Mouse (Mus musculus) adrenal gland, adult 18-20 months (tissue): ENCODE data around the gene Golph3. TPM values are rescaled to one million over a fixed set of nuclear protein-coding genes. Genes with fewer than 3 reads are reported as not detected.

Source experiments
- DNase-seq, 2 experiments: peaks; one replicate each; pipeline ENCODE4 v3.0.0; 2021 to 2022; ENCODE audit warnings: low spot score in 2 of 2
- long read RNA-seq, 2 experiments: library from polyadenylated mRNA; stranded (forward); transcript quantifications; one replicate each; pipeline ENCODE4 v2.0.0; 2021
- total RNA-seq, 2 experiments: library from RNA; stranded (reverse); gene quantifications; 1 replicate in 1 of 2; 2 replicates in 1 of 2; pipeline ENCODE4 v1.2.3; 2021

Golph3 gene
- 100 to 1,000 TPM; 131 to 161 TPM for total RNA-seq
- long read RNA-seq, experiment 1, transcript Golph3-201 (4 exons, 2,652 nt): major isoform, 55 of 68 reads
- long read RNA-seq, experiment 1, partial matches to known transcripts: 6 of 68 reads
- long read RNA-seq, experiment 1, other reads (novel, unspliced or antisense): 5 of 68 reads
- long read RNA-seq, experiment 2, transcript Golph3-201 (4 exons, 2,652 nt): major isoform, 32 of 53 reads
- long read RNA-seq, experiment 2, partial matches to known transcripts: 16 of 53 reads
- long read RNA-seq, experiment 2, other reads (novel, unspliced or antisense): 1 of 53 reads

- DNase-seq: peak; percentile 98 to 99
These were observed at the start of gene Golph3 for GRCm38 (mm10) chr15:12321091-12321787. Gene Golph3, plus strand, starts transcription at chr15:12321450.

- DNase-seq: no peak
These were observed 47.8 kb upstream of the Golph3 start for GRCm38 (mm10) chr15:12273325-12274052.

DNA sequence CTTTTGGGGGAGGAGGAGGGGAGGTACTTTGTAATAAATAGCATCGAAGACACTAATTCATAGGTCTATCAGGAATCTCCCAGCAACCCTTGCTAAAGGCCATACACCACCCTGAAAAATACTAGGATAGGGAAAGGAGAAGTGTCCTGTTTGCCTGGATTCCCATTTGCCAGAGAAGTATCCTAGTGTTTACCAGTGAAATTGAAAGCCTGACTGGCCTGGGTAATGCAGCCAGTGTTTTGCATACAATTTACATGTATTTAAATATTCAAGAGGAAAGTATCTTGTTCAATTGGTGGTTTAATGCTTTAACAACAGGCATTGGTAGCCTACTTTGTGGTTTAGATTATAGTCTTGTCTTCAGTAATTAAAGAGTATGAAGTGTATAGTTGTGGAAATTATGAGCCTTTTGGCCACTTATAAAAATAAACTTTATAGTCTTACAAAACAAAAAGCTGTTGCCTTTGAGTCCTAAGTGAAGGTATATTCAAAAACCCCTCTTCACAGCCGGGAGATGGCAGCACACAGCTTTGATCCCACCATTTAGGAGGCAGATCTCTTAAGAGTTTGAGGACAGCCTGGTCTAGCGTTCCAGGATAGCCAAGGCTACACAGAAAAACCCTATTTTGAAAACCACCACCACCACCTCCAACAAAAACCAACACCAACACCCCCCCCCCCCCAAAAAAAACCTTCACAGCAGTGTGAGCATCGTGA, 47.0 kb upstream of the Golph3 start:
- no peak for DNase-seq

- DNase-seq: no peak
These were observed 46.1 kb upstream of the Golph3 start for GRCm38 (mm10) chr15:12275091-12275623.

- DNase-seq: no peak
These were observed 41.4 kb upstream of the Golph3 start for GRCm38 (mm10) chr15:12279816-12280215.

GRCm38 (mm10) chr15:12284794-12285534, 36.3 kb upstream of the Golph3 start:
- no peak for DNase-seq

GRCm38 (mm10) chr15:12285535-12285809, 35.8 kb upstream of the Golph3 start:
- no peak for DNase-seq

GRCm38 (mm10) chr15:12290330-12290729, 30.9 kb upstream of the Golph3 start:
- DNase-seq: no peak

DNA sequence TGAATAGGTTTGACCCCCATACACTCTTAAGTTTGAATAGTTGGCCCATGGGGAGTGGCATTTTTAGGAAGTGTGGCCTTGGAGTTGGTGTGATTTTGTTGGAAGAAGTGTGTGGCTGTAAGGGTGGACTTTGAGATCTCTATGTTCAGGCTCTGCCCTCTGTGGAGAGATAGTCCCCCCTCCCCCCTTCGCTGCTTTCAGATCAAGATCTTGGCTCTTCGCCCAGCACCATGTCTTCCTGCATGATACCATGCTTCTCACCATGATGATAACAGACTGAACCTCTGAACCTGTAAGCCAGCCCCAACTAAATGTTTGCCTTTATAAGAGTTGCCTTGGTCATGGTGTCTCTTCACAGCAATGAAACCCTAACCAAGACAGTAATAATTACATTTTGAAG, 29.5 kb upstream of the Golph3 start:
- no peak for DNase-seq

GRCm38 (mm10) chr15:12296228-12296627, 25.0 kb upstream of the Golph3 start:
- no peak for DNase-seq

- no peak for DNase-seq
These were observed 23.0 kb upstream of the Golph3 start for GRCm38 (mm10) chr15:12298231-12298737.

DNA sequence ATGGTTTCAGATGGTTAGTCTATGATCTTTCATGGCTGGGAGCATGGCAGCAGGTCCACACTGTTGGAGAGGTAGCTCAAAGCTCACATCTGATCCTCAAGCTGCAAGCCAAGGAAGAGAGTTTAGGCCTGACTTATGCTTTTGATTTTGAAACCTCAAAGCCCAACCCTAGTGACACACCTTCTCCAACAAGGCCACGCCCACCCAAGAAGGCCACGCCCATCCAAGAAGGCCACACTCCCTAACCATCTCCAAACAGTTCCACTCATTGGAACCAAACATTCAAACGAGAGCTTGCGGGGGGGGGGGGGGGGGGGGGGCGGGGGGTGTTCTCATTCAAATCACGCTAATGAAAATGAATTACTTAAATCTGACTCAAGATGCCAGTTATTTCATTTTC, 19.5 kb upstream of the Golph3 start:
- DNase-seq: no peak

GRCm38 (mm10) chr15:12306188-12307071, 14.8 kb upstream of the Golph3 start:
- no peak for DNase-seq

DNA sequence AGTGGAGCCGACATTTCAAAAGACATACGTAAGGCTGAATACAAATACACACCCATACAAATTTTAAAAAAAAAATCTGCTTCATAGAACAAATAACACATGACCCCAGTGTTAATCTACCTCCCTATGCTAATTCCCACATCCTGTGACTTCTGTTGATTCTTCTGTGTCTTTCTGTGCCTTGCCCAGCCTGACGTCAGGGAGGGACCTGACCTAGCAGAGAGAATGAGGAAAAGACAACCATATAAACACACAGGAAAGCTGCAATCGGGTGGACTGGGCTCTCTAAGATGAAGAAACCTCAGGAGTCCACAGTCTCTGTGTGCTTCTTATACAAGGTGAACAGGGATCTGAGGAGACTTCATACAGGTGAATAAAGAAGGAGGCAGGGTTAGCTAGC, 14.1 kb upstream of the Golph3 start:
- no peak for DNase-seq

GRCm38 (mm10) chr15:12308539-12308938, 12.7 kb upstream of the Golph3 start:
- DNase-seq: no peak

DNA sequence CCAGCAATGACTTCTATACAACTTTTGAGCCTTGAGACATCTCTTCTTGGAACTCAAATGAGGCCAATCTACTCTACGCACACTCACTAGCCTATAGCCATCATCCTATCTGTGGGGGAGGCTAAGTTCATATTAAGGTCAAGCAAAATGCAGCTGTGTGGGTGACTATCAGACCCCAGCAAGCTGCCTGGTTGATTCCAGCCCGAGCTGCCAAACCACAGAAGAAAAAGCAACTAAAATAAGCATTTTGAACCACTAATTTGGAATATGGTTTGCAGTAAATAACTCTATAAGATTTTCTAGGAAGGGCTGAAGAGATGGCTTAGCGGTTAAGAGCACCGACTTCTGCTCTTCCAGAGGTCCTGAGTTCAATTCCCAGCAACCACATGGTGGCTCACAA, 10.6 kb upstream of the Golph3 start:
- DNase-seq: no peak

DNA sequence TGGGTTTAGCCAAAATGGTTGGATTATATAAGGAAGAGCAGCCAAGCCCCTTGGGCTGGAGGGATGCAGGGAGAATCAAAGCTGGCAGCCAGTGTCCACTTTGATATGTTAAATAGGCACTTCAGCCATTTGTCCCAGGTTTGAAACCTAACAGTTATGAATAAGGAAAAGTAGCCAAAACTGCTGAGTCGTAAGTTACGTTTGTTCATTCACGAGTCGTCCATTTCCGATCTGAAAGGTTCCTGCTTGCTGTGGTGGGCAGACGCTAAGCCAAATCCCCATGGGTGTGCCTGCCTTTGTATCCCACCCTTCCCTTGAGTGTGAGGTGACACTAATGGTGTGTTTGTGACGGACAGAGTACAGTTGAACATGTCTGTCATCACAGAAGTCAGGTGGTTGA, 9.8 kb upstream of the Golph3 start:
- no peak for DNase-seq

DNA sequence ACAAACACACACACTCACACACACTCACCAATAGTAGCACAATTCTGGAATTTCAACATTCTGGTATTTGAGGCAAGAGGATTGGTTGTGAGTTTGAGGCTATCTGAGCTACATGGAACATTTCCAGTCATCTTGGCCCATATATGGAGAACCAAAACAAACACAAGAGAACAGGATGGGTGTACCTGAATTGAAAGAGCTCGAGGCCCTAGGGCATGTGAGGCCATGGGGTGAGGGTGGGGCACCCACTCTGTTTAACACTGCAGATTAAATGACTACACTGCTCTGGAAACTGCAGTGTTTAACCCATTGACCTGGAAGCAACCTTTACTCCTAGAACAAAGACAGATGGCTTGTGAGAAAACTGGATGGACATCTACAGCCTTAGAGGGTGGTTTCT, 8.0 kb upstream of the Golph3 start:
- DNase-seq: no peak

GRCm38 (mm10) chr15:12314584-12314983, 6.7 kb upstream of the Golph3 start:
- DNase-seq: no peak
